Mouse (Mus musculus) kidney, adult 2 months (tissue): ENCODE measurements at regions not wholly inside any gene's neighbourhood (a gene's known extent, or its start where the extent isn't known, plus 50 kb on each side); places are given as distances from the start of the nearest gene placed in this dataset.

ENCODE experiments used
- DNase-seq: peaks from one replicate; pipeline ENCODE4 v3.0.0; 2021
- H3K27ac ChIP-seq: fragments of 200-500 bp; 2 replicates; pipeline ENCODE4 v1.5.1; 2012; ENCODE audit warnings: low read depth, low read length, control low read depth, inconsistent platforms; ENCODE audit not compliant: insufficient read depth
- H3K27me3 ChIP-seq: fragments of 200-500 bp; replicated peaks from 2 replicates; pipeline ENCODE4 v1.6.1; 2012; ENCODE audit warnings: mild to moderate bottlenecking, moderate library complexity, low read length, inconsistent platforms; ENCODE audit not compliant: control insufficient read depth, insufficient read depth
- H3K36me3 ChIP-seq: fragments of 200-500 bp; 2 replicates; pipeline ENCODE4 v1.6.1; 2012; ENCODE audit warnings: mild to moderate bottlenecking, moderate library complexity, low read length, inconsistent platforms; ENCODE audit not compliant: control insufficient read depth, insufficient read depth
- H3K4me1 ChIP-seq: fragments of 200-500 bp; 2 replicates; pipeline ENCODE4 v1.6.1; 2011; ENCODE audit warnings: low read length; ENCODE audit not compliant: control insufficient read depth, insufficient read depth
- H3K4me3 ChIP-seq: fragments of 200-500 bp; 2 replicates; pipeline ENCODE4 v1.5.1; 2011; ENCODE audit warnings: mild to moderate bottlenecking, low read depth, low read length, control low read depth; ENCODE audit not compliant: insufficient read depth
- CTCF ChIP-seq: fragments of 200-500 bp; conservative IDR thresholded peaks from 2 replicates; pipeline ENCODE4 v1.5.1; 2011; ENCODE audit warnings: low read depth, mild to moderate bottlenecking, control low read depth, low read length, moderate library complexity, mixed read lengths; ENCODE audit not compliant: insufficient read depth, insufficient read length
- POLR2A ChIP-seq: fragments of 200-500 bp; IDR thresholded peaks from one replicate; pipeline ENCODE4 v1.6.1; 2011; ENCODE audit warnings: low read depth, low read length, control low read depth
- WGBS: fragments of 180-500 bp; shearing (Covaris S2); methylation state at CpG from one replicate; pipeline ENCODE4 v1.1.7; 2018; 5-methylcytosine and 5-hydroxymethylcytosine counted together

- WGBS, result 84% methylated on average over 1 of the region's 1 CpGs
- TF ChIP-seq CTCF, result no peak
- TF ChIP-seq POLR2A, result no peak
- Histone ChIP-seq H3K36me3 (no peaks in the 10 kb centered on the region), H3K4me1 (no peaks in the 10 kb centered on the region), H3K4me3 (no peak overlapping the region), H3K27ac (no peak overlapping the region), H3K27me3 (no peaks in the 10 kb centered on the region)
- no peak for DNase-seq
These were observed 431.2 kb upstream of the Tenm2 start for GRCm38 (mm10) chr11:37666925-37667324.

- no peaks in the 10 kb centered on the region for H3K36me3 ChIP-seq
These were observed 414.3 kb upstream of the Tenm2 start for GRCm38 (mm10) chr11:37650095-37650494.

GRCm38 (mm10) chr11:37623290-37623689, 387.5 kb upstream of the Tenm2 start:
- 67% methylated on average over 2 of the region's 2 CpGs for WGBS
- no peak overlapping the region for H3K4me3 ChIP-seq
- H3K27ac ChIP-seq, result no peak overlapping the region
- no peaks in the 10 kb centered on the region for H3K27me3 ChIP-seq
- no peaks in the 10 kb centered on the region for H3K36me3 ChIP-seq
- DNase-seq, result no peak
- TF ChIP-seq POLR2A, result no peak
- no peak for TF ChIP-seq CTCF
- H3K4me1 ChIP-seq, result no peaks in the 10 kb centered on the region

More at GRCm38 (mm10) chr11:37650095-37650494, 414.3 kb upstream of the Tenm2 start:
- TF ChIP-seq CTCF, result no peak
- no peak for TF ChIP-seq POLR2A
- no peak overlapping the region for H3K27ac ChIP-seq
- WGBS, result 89% methylated on average over 11 of the region's 11 CpGs
- H3K4me3 ChIP-seq, result no peak overlapping the region
- no peaks in the 10 kb centered on the region for H3K27me3 ChIP-seq
- no peak for DNase-seq
- H3K4me1 ChIP-seq, result no peaks in the 10 kb centered on the region

- H3K36me3 ChIP-seq, result no peaks in the 10 kb centered on the region
- TF ChIP-seq CTCF, result no peak
- no peak for TF ChIP-seq POLR2A
- H3K4me3 ChIP-seq, result no peak overlapping the region
- no peak overlapping the region for H3K27ac ChIP-seq
- DNase-seq, result no peak
- no peaks in the 10 kb centered on the region for H3K27me3 ChIP-seq
- WGBS, result 47% methylated on average over 1 of the region's 1 CpGs
- no peaks in the 10 kb centered on the region for H3K4me1 ChIP-seq
These were observed 364.8 kb upstream of the Tenm2 start for GRCm38 (mm10) chr11:37600533-37600932.

GRCm38 (mm10) chr11:37582236-37582635, 346.5 kb upstream of the Tenm2 start:
- Histone ChIP-seq H3K36me3 (no peaks in the 10 kb centered on the region), H3K27ac (no peak overlapping the region), H3K27me3 (no peaks in the 10 kb centered on the region; the same call in 1 of the 2 replicates), H3K4me3 (no peak overlapping the region), H3K4me1 (no peaks in the 10 kb centered on the region)
- no peak for DNase-seq
- 74% methylated on average over 2 of the region's 2 CpGs for WGBS
- TF ChIP-seq CTCF, result no peak
- TF ChIP-seq POLR2A, result no peak

- no peaks in the 10 kb centered on the region for H3K36me3 ChIP-seq
- 74% methylated on average over 2 of the region's 2 CpGs for WGBS
- no peak for DNase-seq
- no peaks in the 10 kb centered on the region for H3K4me1 ChIP-seq
- no peaks in the 10 kb centered on the region for H3K27me3 ChIP-seq
- H3K27ac ChIP-seq, result no peak overlapping the region
- H3K4me3 ChIP-seq, result no peak overlapping the region
- TF ChIP-seq CTCF (no peak), POLR2A (no peak)
These were observed 297.9 kb upstream of the Tenm2 start for GRCm38 (mm10) chr11:37533624-37534023.

GRCm38 (mm10) chr11:37532476-37532875, 296.7 kb upstream of the Tenm2 start:
- H3K4me1 ChIP-seq, result no peaks in the 10 kb centered on the region
- no peak overlapping the region for H3K4me3 ChIP-seq
- WGBS, result 46% methylated on average over 2 of the region's 2 CpGs
- no peak for TF ChIP-seq CTCF
- no peak for TF ChIP-seq POLR2A
- no peaks in the 10 kb centered on the region for H3K27me3 ChIP-seq
- H3K27ac ChIP-seq, result no peak overlapping the region
- no peaks in the 10 kb centered on the region for H3K36me3 ChIP-seq
- DNase-seq, result peak; percentile 70
